In genomic region chr4:123035636-123036035, GRCm38 (mm10) we compare ENCODE assay signal across 24 mouse cellular contexts. TPM values are rescaled to one million over a fixed set of nuclear protein-coding genes. Genes with fewer than 3 reads are reported as not detected.
"Had no signal": no experiment of that assay in that cellular context is flagged by ENCODE, and none has a peak within 500 bp of the region (broad histone marks: within the 10 kb centered on the region; RNA-seq: fewer than 3 reads in every experiment).

No protein-coding gene starts in this region.

- H3K27ac ChIP-seq: gastrocnemius, adult 2 months; heart, embryonic 10.5 days; hindbrain, embryonic 14.5 days; intestine, embryonic 15.5 days; layer of hippocampus, adult 2 months; left cerebral cortex, adult 2 months; limb, embryonic 10.5 days; limb, embryonic 12.5 days; liver, embryonic 13.5 days had no signal

- DNase-seq: gastrocnemius, adult 2 months; gastrocnemius, postnatal 10 days; gastrocnemius, postnatal 25 days; heart, postnatal 10 days; heart, postnatal 4 days; kidney, adult 18-20 months; kidney, adult 8-10 months; kidney, postnatal 10 days; kidney, postnatal 25 days; kidney, postnatal 4 days; liver; liver, embryonic 13.5 days had no signal

- ATAC-seq: hindbrain, embryonic 16.5 days; inflammation-experienced regulatory T-cells, adult 6 months; intestine, postnatal 0 days had no signal

- H3K9me3 ChIP-seq: heart, embryonic 10.5 days; heart, embryonic 12.5 days; intestine, embryonic 15.5 days; limb, embryonic 10.5 days; limb, embryonic 12.5 days; liver, embryonic 13.5 days had no signal

- H3K4me3 ChIP-seq: gastrocnemius, adult 2 months; heart, embryonic 10.5 days; heart, embryonic 12.5 days; intestine, embryonic 15.5 days; layer of hippocampus, adult 2 months; left cerebral cortex, adult 2 months; limb, embryonic 10.5 days; limb, embryonic 12.5 days; liver, embryonic 13.5 days had no signal

- H3K27me3 ChIP-seq: heart, embryonic 12.5 days; intestine, embryonic 15.5 days; limb, embryonic 12.5 days; liver, embryonic 13.5 days had no signal

- H3K9ac ChIP-seq: heart, embryonic 12.5 days; hindbrain, embryonic 14.5 days; intestine, embryonic 15.5 days; limb, embryonic 12.5 days; liver, embryonic 13.5 days had no signal

- H3K4me1 ChIP-seq: limb, embryonic 10.5 days; limb, embryonic 12.5 days; liver, embryonic 13.5 days had no signal

- H3K4me2 ChIP-seq: heart, embryonic 12.5 days; hindbrain, embryonic 14.5 days; intestine, embryonic 15.5 days; limb, embryonic 12.5 days; liver, embryonic 11.5 days; liver, embryonic 13.5 days had no signal

RNA-seq across cellular contexts. Expression of gene Mycl, which starts 40.2 kb away (rescaled TPM):
- polyA plus RNA-seq: inflammation-experienced regulatory T-cells, adult 6 months had no signal
